Mouse (Mus musculus): ENCODE data around the gene Tk1.

Gene Tk1

GRCm38 (mm10) chr11:117768725-117769682 is 56.9 kb downstream of the Tk1 start:
- DNase-seq (ENCODE audit: low read depth): no peak

GRCm38 (mm10) chr11:117766275-117766674 is 59.6 kb downstream of the Tk1 start:
- DNase-seq (ENCODE audit: low read depth): no peak
